ENCODE assay signal across 12 mouse cellular contexts in the genomic region with DNA sequence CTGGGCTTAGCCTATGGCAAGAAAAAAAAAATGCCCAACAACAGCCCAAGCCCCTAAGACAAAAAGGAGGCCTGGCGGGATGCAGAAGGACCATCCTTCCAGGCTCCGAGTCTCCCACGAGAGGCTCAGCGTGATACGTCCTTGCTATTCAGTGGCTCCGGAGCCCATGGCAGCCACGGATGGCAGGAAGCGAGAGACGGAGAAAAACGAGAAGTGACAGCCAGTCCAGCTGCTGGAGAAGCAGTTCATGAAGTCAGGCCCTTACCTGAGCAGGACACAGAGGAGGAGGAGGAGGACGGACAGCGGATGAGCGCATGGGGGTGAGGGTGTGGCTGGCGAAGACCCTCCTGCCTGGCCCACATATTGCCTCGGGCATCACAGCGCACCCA.
A peak's percentile ranks its signal among the peaks of the same experiment; 100 is the strongest.
DNase-seq lines count a peak whose midpoint lies in the region; ATAC-seq and TF ChIP-seq lines count a peak whose summit lies in the region.
"Had no signal": no experiment of that assay in that cellular context is flagged by ENCODE, and none has a peak within 500 bp of the region (broad histone marks: within the 10 kb centered on the region; RNA-seq: fewer than 3 reads in every experiment).

No protein-coding gene starts in this region.

- 81% methylated on average over 16 of the region's 16 CpGs for WGBS in hindbrain, embryonic 13.5 days
- 78% methylated on average over 16 of the region's 16 CpGs for WGBS in hindbrain, embryonic 12.5 days
- WGBS in midbrain, embryonic 15.5 days, result 74% methylated on average over 16 of the region's 16 CpGs
- 77% methylated on average over 16 of the region's 16 CpGs for WGBS in midbrain, embryonic 14.5 days
- WGBS in small intestine, adult 2 months, result 86% methylated on average over 16 of the region's 16 CpGs

- H3K27me3 ChIP-seq in hindbrain, embryonic 13.5 days, result no peaks in the 10 kb centered on the region
- H3K27me3 ChIP-seq in hindbrain, embryonic 12.5 days, result no peaks in the 10 kb centered on the region
- no peaks in the 10 kb centered on the region for H3K27me3 ChIP-seq in midbrain, embryonic 15.5 days (replicated peaks)
- H3K27me3 ChIP-seq in midbrain, embryonic 14.5 days (ENCODE audit: control insufficient read depth, insufficient read depth, low read length), result no peaks in the 10 kb centered on the region
- H3K27me3 ChIP-seq in small intestine, adult 2 months (ENCODE audit: control insufficient read depth, insufficient read depth, low read length), result no peaks in the 10 kb centered on the region
- H3K27me3 ChIP-seq: embryonic facial prominence, embryonic 13.5 days had no signal

- no peaks in the 10 kb centered on the region for H3K9me3 ChIP-seq in hindbrain, embryonic 13.5 days
- H3K9me3 ChIP-seq in hindbrain, embryonic 12.5 days (replicated peaks), result no peaks in the 10 kb centered on the region
- no peaks in the 10 kb centered on the region for H3K9me3 ChIP-seq in midbrain, embryonic 15.5 days
- no peaks in the 10 kb centered on the region for H3K9me3 ChIP-seq in midbrain, embryonic 14.5 days (ENCODE audit: control insufficient read depth, low read length)
- H3K9me3 ChIP-seq: embryonic facial prominence, embryonic 13.5 days had no signal

- no peak overlapping the region for H3K4me3 ChIP-seq in hindbrain, embryonic 13.5 days
- no peak overlapping the region for H3K4me3 ChIP-seq in hindbrain, embryonic 12.5 days
- no peak overlapping the region for H3K4me3 ChIP-seq in midbrain, embryonic 15.5 days
- H3K4me3 ChIP-seq in midbrain, embryonic 14.5 days (replicated peaks; ENCODE audit: low read depth, low read length), result no peak overlapping the region
- H3K4me3 ChIP-seq in small intestine, adult 2 months (ENCODE audit: low read depth, low read length), result peak overlapping the region; percentile 6; the same call in 1 of the 2 replicates
- H3K4me3 ChIP-seq: embryonic facial prominence, embryonic 13.5 days; left cerebral cortex, adult 2 months had no signal

- H3K9ac ChIP-seq in hindbrain, embryonic 13.5 days, result 0 out of 2 replicates have a peak overlapping the region, but pooled peaks have one; percentile 2
- H3K9ac ChIP-seq in hindbrain, embryonic 12.5 days, result no peak overlapping the region
- no peak overlapping the region for H3K9ac ChIP-seq in midbrain, embryonic 15.5 days
- H3K9ac ChIP-seq in midbrain, embryonic 14.5 days (replicated peaks; ENCODE audit: low read length), result no peak overlapping the region
- H3K9ac ChIP-seq: embryonic facial prominence, embryonic 13.5 days had no signal

- H3K36me3 ChIP-seq in hindbrain, embryonic 13.5 days, result peaks cover 97% of the 10 kb centered on the region
- H3K36me3 ChIP-seq in hindbrain, embryonic 12.5 days, result peaks cover 64% of the 10 kb centered on the region
- H3K36me3 ChIP-seq in midbrain, embryonic 15.5 days (replicated peaks), result peaks cover 32% of the 10 kb centered on the region
- peaks cover 85% of the 10 kb centered on the region for H3K36me3 ChIP-seq in midbrain, embryonic 14.5 days (ENCODE audit: control insufficient read depth, insufficient read depth, low read length)
- H3K36me3 ChIP-seq in small intestine, adult 2 months (ENCODE audit: control insufficient read depth, insufficient read depth, low read length), result peaks cover 6% of the 10 kb centered on the region; the same call in 1 of the 2 replicates

- H3K27ac ChIP-seq in hindbrain, embryonic 13.5 days, result peak overlapping the region; percentile 44; the same call in 1 of the 2 replicates
- H3K27ac ChIP-seq in hindbrain, embryonic 12.5 days, result no peak overlapping the region
- H3K27ac ChIP-seq in midbrain, embryonic 15.5 days, result 0 out of 2 replicates have a peak overlapping the region, but pooled peaks have one; percentile 11
- H3K27ac ChIP-seq in midbrain, embryonic 14.5 days (replicated peaks; ENCODE audit: low read depth, low read length), result no peak overlapping the region
- no peak overlapping the region for H3K27ac ChIP-seq in small intestine, adult 2 months (ENCODE audit: insufficient read depth, low read depth, low read length)
- H3K27ac ChIP-seq: embryonic facial prominence, embryonic 13.5 days; left cerebral cortex, adult 2 months had no signal

- ATAC-seq in hindbrain, embryonic 13.5 days (ENCODE audit: low FRiP score), result no peak
- ATAC-seq in hindbrain, embryonic 12.5 days (ENCODE audit: low FRiP score), result no peak
- no peak for ATAC-seq in midbrain, embryonic 15.5 days (replicated peaks)
- ATAC-seq in midbrain, embryonic 14.5 days (ENCODE audit: low FRiP score, low TSS enrichment), result no peak
- peak; percentile 30 for ATAC-seq in common myeloid progenitor, adult 5-6 weeks (replicated peaks; ENCODE audit: low read depth, poor library complexity, severe bottlenecking)
- ATAC-seq: intestine, embryonic 16.5 days had no signal

- H3K4me2 ChIP-seq in hindbrain, embryonic 13.5 days, result no peak overlapping the region
- no peak overlapping the region for H3K4me2 ChIP-seq in hindbrain, embryonic 12.5 days (replicated peaks)
- no peak overlapping the region for H3K4me2 ChIP-seq in midbrain, embryonic 15.5 days
- no peak overlapping the region for H3K4me2 ChIP-seq in midbrain, embryonic 14.5 days (ENCODE audit: low read length)
- H3K4me2 ChIP-seq: embryonic facial prominence, embryonic 13.5 days had no signal

- peaks cover 13% of the 10 kb centered on the region for H3K4me1 ChIP-seq in hindbrain, embryonic 13.5 days (replicated peaks)
- H3K4me1 ChIP-seq in hindbrain, embryonic 12.5 days, result no peaks in the 10 kb centered on the region
- peaks cover 3% of the 10 kb centered on the region; the same call in 1 of the 2 replicates for H3K4me1 ChIP-seq in midbrain, embryonic 15.5 days
- H3K4me1 ChIP-seq in midbrain, embryonic 14.5 days (ENCODE audit: control insufficient read depth, insufficient read depth, low read length), result no peaks in the 10 kb centered on the region
- 0 out of 2 replicates have a peak, but pooled peaks cover 3% of the 10 kb centered on the region for H3K4me1 ChIP-seq in small intestine, adult 2 months (ENCODE audit: control insufficient read depth, insufficient read depth, insufficient read length, low read length)
- H3K4me1 ChIP-seq: embryonic facial prominence, embryonic 13.5 days had no signal

- no peak for TF ChIP-seq POLR2A in small intestine, adult 2 months (IDR thresholded peaks at IDR 0.05; ENCODE audit: low read depth, low read length)

- no peak for DNase-seq in midbrain, embryonic 14.5 days
- DNase-seq in frontal cortex, postnatal 36 days (ENCODE audit: low spot score in 2 of 2), result no peak
- DNase-seq: adrenal gland, adult 8-10 months; right cerebral cortex, postnatal 14 days had no signal

- TF ChIP-seq CTCF in small intestine, adult 2 months (IDR thresholded peaks at IDR 0.05; ENCODE audit: extremely low read depth, insufficient read length, insufficient replicate concordance, low read depth, low read length), result no peak

Comparison
In these comparisons a context has a peak if more than half of its experiments do, and no peak if none do; other contexts are left out.
1. H3K27ac ChIP-seq: peak in hindbrain, embryonic 13.5 days (single experiment) and midbrain, embryonic 15.5 days (single experiment); none in hindbrain, embryonic 12.5 days (single experiment), midbrain, embryonic 14.5 days (single experiment) and small intestine, adult 2 months (single experiment).